Mouse (Mus musculus) midbrain, embryonic 10.5 days (tissue): ENCODE results near the gene Bet1l. TPM values are rescaled to one million over a fixed set of nuclear protein-coding genes. Genes with fewer than 3 reads are reported as not detected.

Source experiments
- DNase-seq: peaks from one replicate; pipeline ENCODE4 v3.0.0-alpha.2; 2017; ENCODE audit warnings: low spot score
- H3K27ac ChIP-seq: fragments of 300-500 bp; sonication (generic); replicated peaks from 2 replicates; pipeline ENCODE4 v1.5.1; 2016; ENCODE audit warnings: mild to moderate bottlenecking
- H3K27me3 ChIP-seq: fragments of 300-500 bp; sonication (generic); 2 replicates; pipeline ENCODE4 v1.6.1; 2016; ENCODE audit warnings: low read depth, mild to moderate bottlenecking; ENCODE audit not compliant: poor library complexity, severe bottlenecking
- H3K36me3 ChIP-seq: fragments of 300-500 bp; sonication (generic); 2 replicates; pipeline ENCODE4 v1.6.1; 2016; ENCODE audit warnings: mild to moderate bottlenecking, moderate library complexity
- H3K4me1 ChIP-seq: fragments of 300-500 bp; sonication (generic); 2 replicates; pipeline ENCODE4 v1.6.1; 2016
- H3K4me3 ChIP-seq: fragments of 300-500 bp; sonication (generic); 2 replicates; pipeline ENCODE4 v1.5.1; 2016; ENCODE audit warnings: mild to moderate bottlenecking, moderate library complexity
- H3K9me3 ChIP-seq: fragments of 300-500 bp; sonication (generic); replicated peaks from 2 replicates; pipeline ENCODE4 v1.6.1; 2016; ENCODE audit warnings: mild to moderate bottlenecking
- WGBS: fragments of 180-500 bp; shearing (Covaris S2); methylation state at CpG from one replicate; pipeline ENCODE4 v1.1.7; 2016; 5-methylcytosine and 5-hydroxymethylcytosine counted together
- polyA plus RNA-seq: library from polyadenylated mRNA; unstranded; fragments of >200 nt; fragmentation: Nextera tagmentation; extraction: Ambion mirVana; gene quantifications from 2 replicates; pipeline ENCODE4 v1.2.1, GENCODE M21; 2016

The Bet1l gene
- polyA plus RNA-seq, 1 experiment from 2014 or later: 20.1 TPM

- H3K9me3 ChIP-seq: no peaks in the 10 kb centered on the region
- WGBS: 39% methylated on average over 19 of the region's 19 CpGs
- H3K27me3 ChIP-seq: peaks cover 50% of the 10 kb centered on the region
- no peak for DNase-seq
- no peaks in the 10 kb centered on the region for H3K36me3 ChIP-seq
- H3K4me1 ChIP-seq: peaks cover 3% of the 10 kb centered on the region; the same call in 1 of the 2 replicates
- no peak overlapping the region for H3K4me3 ChIP-seq
- H3K27ac ChIP-seq: no peak overlapping the region
Measured at GRCm38 (mm10) chr7:140840750-140841735, 16.3 kb downstream of the Bet1l start.

DNA sequence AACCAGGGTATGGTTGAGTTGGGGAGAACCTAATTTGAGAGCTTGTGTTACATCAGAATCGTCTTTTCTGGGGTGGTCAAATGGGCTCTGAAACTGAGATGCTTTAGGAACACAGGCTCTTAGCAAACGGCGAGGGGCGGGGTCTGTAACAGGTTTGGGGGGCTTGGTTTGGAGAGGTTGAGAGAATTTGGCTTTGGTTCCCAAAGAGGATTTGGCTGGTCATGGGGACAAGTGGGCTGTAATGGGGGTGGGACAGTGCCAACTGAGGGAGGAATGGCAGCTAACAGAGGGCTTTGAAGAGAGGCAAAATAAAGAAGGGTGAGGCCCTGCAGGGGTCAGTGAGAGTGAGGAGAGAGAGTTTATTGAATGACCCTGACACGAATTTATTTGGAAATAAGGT is 17.8 kb downstream of the Bet1l start:
- no peaks in the 10 kb centered on the region for H3K36me3 ChIP-seq
- no peaks in the 10 kb centered on the region for H3K9me3 ChIP-seq
- no peak overlapping the region for H3K27ac ChIP-seq
- no peak for DNase-seq
- H3K27me3 ChIP-seq: peaks cover 50% of the 10 kb centered on the region
- 61% methylated on average over 5 of the region's 5 CpGs for WGBS
- H3K4me3 ChIP-seq: no peak overlapping the region
- peaks cover 4% of the 10 kb centered on the region; the same call in 1 of the 2 replicates for H3K4me1 ChIP-seq

DNA sequence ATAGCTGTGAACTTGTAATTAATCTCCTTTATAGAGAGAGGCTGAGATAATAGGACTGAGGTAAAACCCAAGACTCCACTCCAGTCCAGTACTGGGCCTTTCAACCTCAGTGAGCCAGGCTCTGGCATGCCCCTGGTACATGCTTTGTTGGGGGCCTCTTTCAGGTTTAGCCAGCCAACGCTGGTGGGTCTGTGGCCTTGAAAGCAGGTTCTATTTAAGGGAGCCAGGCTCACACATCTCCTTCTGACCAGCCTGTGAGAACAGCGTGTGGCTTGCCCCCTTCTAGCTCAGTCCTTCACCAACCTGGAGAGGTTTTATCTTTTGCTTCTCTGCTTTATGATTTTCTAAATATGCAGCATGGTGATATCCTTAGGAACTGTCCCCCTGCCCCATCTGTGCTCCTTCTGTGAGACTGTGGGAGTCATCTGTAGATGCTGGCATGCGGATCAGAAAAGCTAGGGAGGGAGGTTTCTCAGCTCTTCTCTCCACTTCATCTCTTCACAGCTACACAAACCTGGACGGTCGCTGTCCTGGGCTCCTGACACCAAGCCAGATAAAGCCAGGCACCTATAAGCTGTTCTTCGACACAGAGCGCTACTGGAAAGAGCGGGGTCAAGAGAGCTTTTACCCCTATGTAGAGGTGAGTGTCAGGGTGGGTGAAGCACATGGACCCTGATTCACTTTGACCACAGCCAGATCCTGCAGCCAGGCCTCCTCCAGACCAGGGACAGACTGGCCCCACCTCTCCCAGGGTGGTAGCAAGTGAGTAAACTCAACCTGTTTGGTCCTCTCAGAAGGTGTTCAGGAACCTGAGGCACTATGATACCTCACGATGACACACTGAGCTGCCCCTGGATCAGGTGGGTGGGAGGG is 20.9 kb downstream of the Bet1l start:
- Histone ChIP-seq H3K4me3 (no peak overlapping the region), H3K36me3 (no peaks in the 10 kb centered on the region), H3K4me1 (peaks cover 4% of the 10 kb centered on the region; the same call in 1 of the 2 replicates), H3K9me3 (no peaks in the 10 kb centered on the region), H3K27ac (no peak overlapping the region), H3K27me3 (peaks cover 20% of the 10 kb centered on the region)
- DNase-seq: no peak
- 88% methylated on average over 9 of the region's 9 CpGs for WGBS

- no peak for DNase-seq
- Histone ChIP-seq H3K27me3 (peaks cover 13% of the 10 kb centered on the region; the same call in 1 of the 2 replicates), H3K9me3 (no peaks in the 10 kb centered on the region), H3K36me3 (no peaks in the 10 kb centered on the region), H3K4me3 (no peak overlapping the region), H3K4me1 (peaks cover 4% of the 10 kb centered on the region; the same call in 1 of the 2 replicates), H3K27ac (no peak overlapping the region; the same call in 1 of the 2 replicates)
- 77% methylated on average over 2 of the region's 2 CpGs for WGBS
Measured at GRCm38 (mm10) chr7:140835758-140836087, 21.7 kb downstream of the Bet1l start.

GRCm38 (mm10) chr7:140834968-140835757 is 22.2 kb downstream of the Bet1l start, which contains the start of gene Urah:
Urah (plus strand) TSS chr7:140835018.
- no peak for DNase-seq
- Histone ChIP-seq H3K9me3 (no peaks in the 10 kb centered on the region), H3K27ac (no peak within 1 kb of the TSS; the same call in 1 of the 2 replicates), H3K27me3 (peaks cover 7% of the 10 kb centered on the region; the same call in 1 of the 2 replicates), H3K4me3 (no peak within 1 kb of the TSS), H3K36me3 (no peaks in the 10 kb centered on the region), H3K4me1 (peaks cover 4% of the 10 kb centered on the region; the same call in 1 of the 2 replicates)
- WGBS: 47% methylated on average over 20 of the region's 20 CpGs

- WGBS: 86% methylated on average over 4 of the region's 4 CpGs
- no peak overlapping the region for H3K27ac ChIP-seq
- no peak for DNase-seq
Measured at GRCm38 (mm10) chr7:140833341-140833740, 24.0 kb downstream of the Bet1l start.

GRCm38 (mm10) chr7:140831447-140831846 is 25.9 kb downstream of the Bet1l start:
- no peaks in the 10 kb centered on the region for H3K27me3 ChIP-seq
- H3K4me3 ChIP-seq: no peak overlapping the region
- peaks cover 4% of the 10 kb centered on the region; the same call in 1 of the 2 replicates for H3K4me1 ChIP-seq
- no peaks in the 10 kb centered on the region for H3K9me3 ChIP-seq
- H3K27ac ChIP-seq: no peak overlapping the region
- DNase-seq: no peak
- no peaks in the 10 kb centered on the region for H3K36me3 ChIP-seq
- WGBS: 87% methylated on average over 6 of the region's 6 CpGs

More at GRCm38 (mm10) chr7:140833341-140833740, 24.0 kb downstream of the Bet1l start:
- Histone ChIP-seq H3K27me3 (no peaks in the 10 kb centered on the region), H3K9me3 (no peaks in the 10 kb centered on the region), H3K4me3 (no peak overlapping the region), H3K4me1 (peaks cover 4% of the 10 kb centered on the region; the same call in 1 of the 2 replicates), H3K36me3 (no peaks in the 10 kb centered on the region)

- Histone ChIP-seq H3K4me3 (no peak overlapping the region), H3K4me1 (no peaks in the 10 kb centered on the region), H3K27me3 (no peaks in the 10 kb centered on the region), H3K36me3 (no peaks in the 10 kb centered on the region), H3K9me3 (no peaks in the 10 kb centered on the region), H3K27ac (no peak overlapping the region)
- 43% methylated on average over 8 of the region's 8 CpGs for WGBS
- DNase-seq: no peak
Measured at GRCm38 (mm10) chr7:140828171-140828881, 29.1 kb downstream of the Bet1l start.

DNA sequence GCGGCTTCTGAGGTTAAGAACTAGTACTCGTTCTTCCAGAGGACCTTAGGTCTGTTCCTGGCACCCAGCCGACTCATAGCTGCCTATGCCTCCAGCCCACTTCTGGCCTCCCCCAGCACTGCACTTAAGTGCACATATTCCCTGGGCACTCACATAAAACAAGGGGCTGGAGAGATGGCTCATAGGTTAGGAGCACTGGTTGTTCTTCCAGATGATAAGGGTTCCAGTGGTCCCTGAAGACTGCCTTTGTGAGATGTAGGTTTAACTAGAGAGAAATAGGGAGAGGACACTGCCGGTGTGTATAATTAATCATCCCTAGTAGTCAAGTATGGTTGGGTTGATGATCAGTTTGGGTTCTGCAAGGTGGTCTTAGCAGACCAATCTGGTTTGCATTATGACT is 34.6 kb downstream of the Bet1l start:
- Histone ChIP-seq H3K27me3 (peaks cover 6% of the 10 kb centered on the region; the same call in 1 of the 2 replicates), H3K36me3 (no peaks in the 10 kb centered on the region), H3K4me3 (no peak overlapping the region), H3K9me3 (no peaks in the 10 kb centered on the region), H3K27ac (no peak overlapping the region), H3K4me1 (peaks cover 11% of the 10 kb centered on the region; the same call in 1 of the 2 replicates)
- no peak for DNase-seq
- WGBS: 90% methylated on average over 4 of the region's 4 CpGs

DNA sequence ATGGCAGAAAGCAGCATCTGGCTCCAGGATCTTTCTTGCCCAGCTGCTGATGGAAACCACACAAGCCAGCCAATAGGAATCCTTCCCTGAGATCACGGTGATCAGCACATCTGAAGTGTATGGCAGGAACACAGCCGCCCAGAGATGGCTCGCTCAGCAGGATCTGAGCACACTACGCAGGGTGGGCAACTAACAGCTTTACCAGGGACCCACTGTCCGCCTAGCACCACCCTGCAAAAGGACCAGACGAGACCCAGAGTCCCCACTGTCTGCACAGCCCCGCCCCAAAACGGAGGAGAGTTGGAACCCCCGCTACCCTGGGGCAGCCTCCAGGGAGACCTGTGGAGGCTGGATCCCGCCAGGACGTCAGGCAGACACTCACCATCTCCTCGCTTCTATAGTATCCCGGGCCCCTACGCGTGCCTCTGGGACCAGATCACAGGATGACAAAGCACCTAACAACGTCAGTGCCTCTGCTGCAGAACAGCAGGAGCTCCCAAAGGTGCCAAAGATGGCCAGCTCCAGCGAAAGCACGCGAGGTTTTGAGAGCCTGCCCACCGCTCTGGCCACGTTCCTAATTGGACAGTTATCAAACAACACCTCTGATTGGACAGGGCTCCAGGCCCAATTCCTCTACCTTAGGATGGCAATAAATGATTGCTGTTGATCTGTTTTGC is 35.6 kb downstream of the Bet1l start, which contains the start of gene Zfp941:
Gene Zfp941 (minus strand): TSS at position 526 of the 677 bp plus-strand sequence.
- WGBS: 2% methylated on average over 21 of the region's 21 CpGs
- Histone ChIP-seq H3K4me1 (peaks cover 11% of the 10 kb centered on the region; the same call in 1 of the 2 replicates), H3K27me3 (peaks cover 6% of the 10 kb centered on the region; the same call in 1 of the 2 replicates), H3K9me3 (no peaks in the 10 kb centered on the region), H3K27ac (peak within 1 kb of the TSS; percentile 86), H3K36me3 (no peaks in the 10 kb centered on the region), H3K4me3 (peak within 1 kb of the TSS; percentile 68)
- DNase-seq: peak; percentile 70

DNA sequence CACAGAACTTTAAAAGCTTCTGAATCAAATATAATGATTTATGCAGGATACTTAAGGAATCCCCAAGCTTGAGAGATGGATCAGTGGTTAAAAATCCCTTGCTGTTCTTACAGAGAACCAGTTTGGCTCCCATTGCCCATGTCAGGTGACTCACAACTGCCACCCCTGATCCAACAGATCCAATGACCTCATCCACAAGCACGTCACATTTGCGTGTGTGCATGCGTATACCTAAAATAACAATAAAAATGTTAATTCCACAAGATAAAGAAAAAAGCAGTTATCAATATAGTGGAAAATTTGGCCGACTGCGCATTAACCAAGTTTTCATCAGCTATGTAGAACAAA is 36.1 kb downstream of the Bet1l start:
- peaks cover 11% of the 10 kb centered on the region; the same call in 1 of the 2 replicates for H3K4me1 ChIP-seq
- no peak for DNase-seq
- peak overlapping the region; percentile 68 for H3K4me3 ChIP-seq
- H3K27ac ChIP-seq: peak overlapping the region; percentile 86; the same call in 1 of the 2 replicates
- no peaks in the 10 kb centered on the region for H3K9me3 ChIP-seq
- H3K36me3 ChIP-seq: no peaks in the 10 kb centered on the region
- 46% methylated on average over 5 of the region's 5 CpGs for WGBS
- peaks cover 6% of the 10 kb centered on the region; the same call in 1 of the 2 replicates for H3K27me3 ChIP-seq
